In the genomic region with DNA sequence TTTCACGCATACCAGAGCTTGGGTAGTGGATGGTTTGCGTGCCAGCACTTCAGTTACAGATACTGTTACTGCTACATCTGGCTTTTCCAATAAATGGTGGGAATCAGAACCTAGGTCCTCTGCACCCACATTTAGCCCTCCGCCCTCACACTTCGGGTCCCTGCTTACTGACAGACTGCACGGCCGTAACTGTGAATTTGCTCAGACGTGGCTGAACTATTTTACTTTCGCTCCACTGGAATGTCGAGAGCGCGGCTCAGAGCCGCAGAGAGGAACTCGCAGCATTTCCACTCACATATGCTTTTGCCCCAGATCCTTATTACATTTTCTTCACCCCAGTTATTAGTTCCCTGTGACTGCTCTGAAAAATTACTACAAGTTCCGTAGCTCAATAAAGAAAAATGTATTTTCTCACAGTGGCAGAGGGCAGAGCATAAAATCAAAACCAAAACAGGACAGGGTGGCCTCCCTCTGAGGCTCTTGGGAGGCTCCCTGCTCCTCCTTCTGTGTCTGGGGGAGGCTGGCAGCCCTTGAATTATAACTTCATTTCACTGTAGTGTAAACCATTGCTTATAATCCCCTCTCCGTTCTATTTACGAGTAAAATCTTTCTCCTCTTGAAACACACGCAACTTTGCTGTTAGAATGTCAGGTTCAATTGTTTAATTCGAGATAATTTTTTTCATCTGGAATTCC, we compare ENCODE assay signal across 9 mouse cellular contexts.
DNase-seq lines count a peak whose midpoint lies in the region; ATAC-seq and TF ChIP-seq lines count a peak whose summit lies in the region.
"Had no signal": no experiment of that assay in that cellular context is flagged by ENCODE, and none has a peak within 500 bp of the region (broad histone marks: within the 10 kb centered on the region; RNA-seq: fewer than 3 reads in every experiment).

No protein-coding gene starts in this region.

- no peaks in the 10 kb centered on the region for H3K27me3 ChIP-seq in kidney, embryonic 14.5 days (ENCODE audit: control insufficient read depth, insufficient read depth, low read length)
- no peaks in the 10 kb centered on the region for H3K27me3 ChIP-seq in heart, embryonic 11.5 days (ENCODE audit: control insufficient read depth, insufficient read depth, low read length)
- H3K27me3 ChIP-seq in limb, embryonic 12.5 days, result no peaks in the 10 kb centered on the region

- no peak for TF ChIP-seq CTCF in layer of hippocampus, adult 2 months (conservative IDR thresholded peaks at IDR 0.05)

- DNase-seq in kidney, adult 11 months, result no peak
- DNase-seq in retina, postnatal 1 day, result peak; percentile 39
- no peak for DNase-seq in layer of hippocampus, adult 2 months (ENCODE audit: low spot score in 2 of 2)
- DNase-seq in layer of hippocampus, adult 8-10 months (ENCODE audit: low spot score in 2 of 2), result no peak
- DNase-seq in thymus, postnatal 14 days, result no peak

- H3K4me1 ChIP-seq in kidney, embryonic 14.5 days (ENCODE audit: control insufficient read depth, insufficient read depth, low read length), result no peaks in the 10 kb centered on the region
- H3K4me1 ChIP-seq in heart, embryonic 11.5 days (ENCODE audit: control insufficient read depth, insufficient read depth, low read length), result no peaks in the 10 kb centered on the region
- no peaks in the 10 kb centered on the region for H3K4me1 ChIP-seq in limb, embryonic 12.5 days (replicated peaks)

- whole genome bisulfite sequencing in kidney, embryonic 14.5 days, result 44% methylated on average over 18 of the region's 18 CpGs
- WGBS in heart, embryonic 11.5 days (ENCODE audit: insufficient replicate concordance), result 53% methylated on average over 18 of the region's 18 CpGs
- 55% methylated on average over 18 of the region's 18 CpGs for WGBS in limb, embryonic 12.5 days

- H3K36me3 ChIP-seq in kidney, embryonic 14.5 days (ENCODE audit: control insufficient read depth, insufficient read depth, low read length), result no peaks in the 10 kb centered on the region
- H3K36me3 ChIP-seq in heart, embryonic 11.5 days (ENCODE audit: control insufficient read depth, insufficient read depth, low read length), result no peaks in the 10 kb centered on the region
- H3K36me3 ChIP-seq in limb, embryonic 12.5 days, result no peaks in the 10 kb centered on the region

- H3K9ac ChIP-seq in kidney, embryonic 14.5 days (ENCODE audit: low read depth, low read length), result no peak overlapping the region
- no peak overlapping the region for H3K9ac ChIP-seq in heart, embryonic 11.5 days (ENCODE audit: low read depth, low read length)
- H3K9ac ChIP-seq in limb, embryonic 12.5 days (replicated peaks), result no peak overlapping the region

- peak overlapping the region; percentile 32 for H3K4me2 ChIP-seq in kidney, embryonic 14.5 days (replicated peaks; ENCODE audit: low read depth, low read length)
- H3K4me2 ChIP-seq in heart, embryonic 11.5 days, result peak overlapping the region; percentile 34
- peak overlapping the region; percentile 29 for H3K4me2 ChIP-seq in limb, embryonic 12.5 days

- peak overlapping the region; percentile 11; the same call in 1 of the 2 replicates for H3K4me3 ChIP-seq in kidney, embryonic 14.5 days (ENCODE audit: low read length)
- peak overlapping the region; percentile 8; the same call in 1 of the 2 replicates for H3K4me3 ChIP-seq in heart, embryonic 11.5 days (ENCODE audit: low read depth, low read length)
- no peak overlapping the region for H3K4me3 ChIP-seq in limb, embryonic 12.5 days (replicated peaks)
- no peak overlapping the region for H3K4me3 ChIP-seq in layer of hippocampus, adult 2 months

- H3K27ac ChIP-seq in kidney, embryonic 14.5 days (ENCODE audit: low read depth, low read length), result no peak overlapping the region
- no peak overlapping the region for H3K27ac ChIP-seq in heart, embryonic 11.5 days (ENCODE audit: low read depth, low read length)
- no peak overlapping the region for H3K27ac ChIP-seq in limb, embryonic 12.5 days
- no peak overlapping the region for H3K27ac ChIP-seq in layer of hippocampus, adult 2 months

- no peaks in the 10 kb centered on the region for H3K9me3 ChIP-seq in kidney, embryonic 14.5 days (ENCODE audit: control insufficient read depth, low read length)
- H3K9me3 ChIP-seq in heart, embryonic 11.5 days (replicated peaks; ENCODE audit: control insufficient read depth, low read length), result no peaks in the 10 kb centered on the region
- no peaks in the 10 kb centered on the region for H3K9me3 ChIP-seq in limb, embryonic 12.5 days

- ATAC-seq in kidney, embryonic 14.5 days (ENCODE audit: low FRiP score, low TSS enrichment), result 0 out of 2 replicates have a peak, but pooled peaks have one; percentile 62
- 0 out of 2 replicates have a peak, but pooled peaks have one; percentile 35 for ATAC-seq in heart, embryonic 11.5 days (replicated peaks; ENCODE audit: insufficient number of reproducible peaks, low FRiP score, low TSS enrichment)
- 0 out of 2 replicates have a peak, but pooled peaks have one; percentile 26 for ATAC-seq in limb, embryonic 12.5 days (ENCODE audit: insufficient number of reproducible peaks, insufficient read depth, low FRiP score, low TSS enrichment, low read depth)
- ATAC-seq: forebrain, embryonic 16.5 days had no signal

Comparison
In these comparisons a context has a peak if more than half of its experiments do, and no peak if none do; other contexts are left out.
1. H3K4me3 ChIP-seq: peak in kidney, embryonic 14.5 days (single experiment) and heart, embryonic 11.5 days (single experiment); none in limb, embryonic 12.5 days (single experiment) and layer of hippocampus, adult 2 months (single experiment).
2. Peak in every context shown above with its lines, with median percentiles within 50 percentile points of each other: ATAC-seq and H3K4me2 ChIP-seq.